ENCODE assay signal across 12 mouse cellular contexts in genomic region chr6:115684851-115685646, GRCm38 (mm10). TPM values are rescaled to one million over a fixed set of nuclear protein-coding genes. Genes with fewer than 3 reads are reported as not detected.
DNase-seq lines count a peak whose midpoint lies in the region; ATAC-seq and TF ChIP-seq lines count a peak whose summit lies in the region.
"Had no signal": no experiment of that assay in that cellular context is flagged by ENCODE, and none has a peak within 500 bp of the region (broad histone marks: within the 10 kb centered on the region; RNA-seq: fewer than 3 reads in every experiment).

No protein-coding gene starts in this region.

- no peaks in the 10 kb centered on the region for H3K27me3 ChIP-seq in heart, embryonic 12.5 days (replicated peaks)
- no peaks in the 10 kb centered on the region for H3K27me3 ChIP-seq in E14TG2a.4 (ENCODE audit: insufficient read depth, low read length)
- H3K27me3 ChIP-seq in liver, postnatal 0 days (ENCODE audit: insufficient read depth, low read length) = no peaks in the 10 kb centered on the region
- H3K27me3 ChIP-seq: Patski had no signal

- H3K4me3 ChIP-seq in heart, embryonic 12.5 days = no peak overlapping the region
- peak overlapping the region; percentile 86 for H3K4me3 ChIP-seq in E14TG2a.4 (replicated peaks; ENCODE audit: low read length)
- H3K4me3 ChIP-seq in liver, postnatal 0 days (ENCODE audit: low read depth, low read length) = no peak overlapping the region
- no peak overlapping the region for H3K4me3 ChIP-seq in lung, adult 2 months (replicated peaks; ENCODE audit: extremely low read depth, low read depth, low read length)
- H3K4me3 ChIP-seq: forebrain, embryonic 13.5 days had no signal

- no peak for TF ChIP-seq CTCF in E14TG2a.4 (conservative IDR thresholded peaks at IDR 0.05; ENCODE audit: low read length)
- TF ChIP-seq CTCF in liver, postnatal 0 days (IDR thresholded peaks at IDR 0.05; ENCODE audit: low read depth) = no peak
- no peak for TF ChIP-seq CTCF in lung, adult 2 months (IDR thresholded peaks at IDR 0.05; ENCODE audit: insufficient read depth, low read length)

- H3K9ac ChIP-seq in heart, embryonic 12.5 days = no peak overlapping the region
- no peak overlapping the region for H3K9ac ChIP-seq in liver, postnatal 0 days (replicated peaks)
- H3K9ac ChIP-seq: forebrain, embryonic 13.5 days had no signal

- H3K27ac ChIP-seq in heart, embryonic 12.5 days (ENCODE audit: poor library complexity, severe bottlenecking) = no peak overlapping the region
- no peak overlapping the region for H3K27ac ChIP-seq in liver, postnatal 0 days (ENCODE audit: low read depth)
- H3K27ac ChIP-seq: forebrain, embryonic 13.5 days had no signal

- peaks cover 11% of the 10 kb centered on the region for H3K9me3 ChIP-seq in heart, embryonic 12.5 days (replicated peaks)
- no peaks in the 10 kb centered on the region for H3K9me3 ChIP-seq in E14TG2a.4 (ENCODE audit: low read length)
- no peaks in the 10 kb centered on the region for H3K9me3 ChIP-seq in liver, postnatal 0 days (ENCODE audit: low read length)

- WGBS in heart, embryonic 12.5 days = 46% methylated on average over 11 of the region's 11 CpGs
- 50% methylated on average over 11 of the region's 11 CpGs for WGBS in liver, postnatal 0 days (ENCODE audit: insufficient replicate concordance)
- 67% methylated on average over 11 of the region's 11 CpGs for WGBS in lung, adult 2 months

- H3K36me3 ChIP-seq in heart, embryonic 12.5 days = no peaks in the 10 kb centered on the region
- no peaks in the 10 kb centered on the region for H3K36me3 ChIP-seq in E14TG2a.4 (ENCODE audit: insufficient read depth, low read length)
- no peaks in the 10 kb centered on the region for H3K36me3 ChIP-seq in liver, postnatal 0 days (replicated peaks; ENCODE audit: insufficient read depth, low read length)

- no peak for DNase-seq in heart, adult 9 months (ENCODE audit: low spot score in 2 of 2)
- DNase-seq in brain, adult 2 months (ENCODE audit: low read depth, low spot score) = peak; percentile 54
- peak; percentile 45 for DNase-seq in liver, postnatal 0 days
- no peak for DNase-seq in lung, postnatal 14 days
- DNase-seq in lung, adult 2 months = no peak
- no peak for DNase-seq in frontal cortex, postnatal 14 days (ENCODE audit: low spot score in 2 of 2)
- DNase-seq: cerebellum, postnatal 25 days; right cerebral cortex, adult 18-20 months had no signal

- 0 out of 2 replicates have a peak overlapping the region, but pooled peaks have one; percentile 1 for H3K4me2 ChIP-seq in heart, embryonic 12.5 days
- H3K4me2 ChIP-seq in liver, postnatal 0 days (ENCODE audit: low read depth, low read length) = peak overlapping the region; percentile 23; the same call in 1 of the 2 replicates
- H3K4me2 ChIP-seq: forebrain, embryonic 13.5 days had no signal

- 0 out of 2 replicates have a peak, but pooled peaks cover 9% of the 10 kb centered on the region for H3K4me1 ChIP-seq in heart, embryonic 12.5 days (replicated peaks)
- peaks cover 58% of the 10 kb centered on the region for H3K4me1 ChIP-seq in E14TG2a.4 (replicated peaks; ENCODE audit: low read depth, low read length)
- peaks cover 6% of the 10 kb centered on the region; the same call in 1 of the 2 replicates for H3K4me1 ChIP-seq in liver, postnatal 0 days (ENCODE audit: insufficient read depth)
- no peaks in the 10 kb centered on the region for H3K4me1 ChIP-seq in lung, adult 2 months (ENCODE audit: control insufficient read depth, insufficient read depth, low read length)
- H3K4me1 ChIP-seq: forebrain, embryonic 13.5 days had no signal

- no peak for ATAC-seq in heart, embryonic 12.5 days (ENCODE audit: insufficient number of reproducible peaks, low FRiP score)
- peak; percentile 87 for ATAC-seq in liver, postnatal 0 days
- ATAC-seq: forebrain, embryonic 13.5 days; Patski had no signal

- TF ChIP-seq EP300 in liver, postnatal 0 days (IDR thresholded peaks at IDR 0.05; ENCODE audit: low read depth) = peak; percentile 74

- no peak for TF ChIP-seq POLR2A in lung, adult 2 months (IDR thresholded peaks at IDR 0.05; ENCODE audit: borderline replicate concordance, extremely low read depth, low read depth, low read length)

RNA-seq across cellular contexts. Expression of gene Raf1, which starts 8.6 kb away (rescaled TPM):
- 109 TPM in 2 replicates for polyA plus RNA-seq in heart, embryonic 12.5 days (2016; fragmentation: Nextera tagmentation; extraction: Ambion mirVana)
- polyA plus RNA-seq in liver, postnatal 0 days (2015; fragmentation: Nextera tagmentation; extraction: Ambion mirVana) = 39.6 and 43.5 TPM in 2 replicates
- polyA plus RNA-seq in lung, adult 2 months (2012; rRNA removed) = 98.6 and 131 TPM in 2 replicates

Comparison
In these comparisons a context has a peak if more than half of its experiments do, and no peak if none do; other contexts are left out.
1. DNase-seq: peak in brain, adult 2 months (single experiment) and liver, postnatal 0 days (single experiment); none in heart, adult 9 months (0 of 2), lung, postnatal 14 days (single experiment), lung, adult 2 months (single experiment) and frontal cortex, postnatal 14 days (0 of 2).